Mouse (Mus musculus) cerebral cortex, adult 2 months (tissue): ENCODE data around the gene Zfyve9.

Experiments used
- whole genome bisulfite sequencing: fragments of 180-500 bp; shearing (Covaris S2); methylation state at CpG from one replicate; pipeline ENCODE4 v1.1.7; 2018; 5-methylcytosine and 5-hydroxymethylcytosine counted together

Zfyve9 gene

DNA sequence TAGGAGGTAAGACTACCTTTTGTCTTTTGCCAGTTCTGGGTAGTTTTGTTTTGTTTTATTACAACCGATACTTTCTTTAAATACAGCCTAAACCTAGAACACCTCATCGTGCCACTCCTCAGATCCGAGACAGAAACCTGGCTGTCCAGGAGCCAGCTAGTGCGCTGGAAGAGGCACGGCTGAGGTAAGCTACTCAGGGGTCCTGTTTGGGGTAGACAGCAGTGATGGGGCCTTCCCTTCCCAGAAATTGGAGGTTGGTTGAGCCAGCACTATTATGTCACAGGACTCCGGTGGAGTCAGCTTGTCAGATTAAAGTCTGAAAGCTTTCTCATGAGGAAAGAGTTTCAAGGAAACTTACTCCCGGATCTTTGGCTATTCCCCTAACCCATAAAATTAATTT, 178.7 kb downstream of the Zfyve9 start:
- 96% methylated on average over 7 of the region's 7 CpGs for WGBS

DNA sequence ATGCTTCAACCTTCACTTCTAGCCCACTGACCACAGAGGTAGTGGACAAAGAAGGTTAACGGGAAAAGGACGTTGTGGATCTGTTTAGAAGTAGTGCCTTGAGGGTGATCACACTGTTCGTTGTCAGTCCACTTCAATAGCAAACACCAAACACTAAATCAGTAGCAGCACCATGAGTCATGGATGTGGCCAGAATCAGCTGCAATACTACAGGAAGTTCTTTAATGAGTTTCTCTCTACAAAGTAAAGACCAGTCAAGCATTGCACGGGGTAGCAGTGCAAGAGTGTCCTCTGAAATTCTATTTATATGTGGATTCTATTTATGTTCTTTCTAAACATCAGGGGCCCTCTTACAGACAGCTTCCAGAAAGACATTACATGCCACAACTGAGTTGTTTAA, 182.3 kb downstream of the Zfyve9 start:
- 74% methylated on average over 4 of the region's 4 CpGs for WGBS

DNA sequence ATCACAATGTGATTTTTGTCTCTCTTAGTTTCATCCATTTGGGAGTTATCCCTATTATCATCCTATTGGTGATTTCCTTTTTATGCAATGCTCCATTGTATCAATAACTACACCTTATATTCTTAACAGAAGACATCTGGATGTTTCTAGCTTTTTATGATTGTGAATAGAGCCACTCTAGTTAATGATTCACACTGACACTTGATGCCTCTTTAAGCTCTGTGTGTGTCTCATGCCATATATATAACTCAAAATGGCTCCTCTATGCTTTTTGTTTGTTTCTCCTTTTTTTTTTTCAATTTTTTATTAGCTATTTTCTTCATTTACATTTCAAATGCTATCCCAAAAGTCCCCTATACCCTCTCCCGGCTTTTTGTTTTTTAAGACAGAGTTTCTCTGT, 184.8 kb downstream of the Zfyve9 start:
- WGBS, result 95% methylated on average over 1 of the region's 1 CpGs

DNA sequence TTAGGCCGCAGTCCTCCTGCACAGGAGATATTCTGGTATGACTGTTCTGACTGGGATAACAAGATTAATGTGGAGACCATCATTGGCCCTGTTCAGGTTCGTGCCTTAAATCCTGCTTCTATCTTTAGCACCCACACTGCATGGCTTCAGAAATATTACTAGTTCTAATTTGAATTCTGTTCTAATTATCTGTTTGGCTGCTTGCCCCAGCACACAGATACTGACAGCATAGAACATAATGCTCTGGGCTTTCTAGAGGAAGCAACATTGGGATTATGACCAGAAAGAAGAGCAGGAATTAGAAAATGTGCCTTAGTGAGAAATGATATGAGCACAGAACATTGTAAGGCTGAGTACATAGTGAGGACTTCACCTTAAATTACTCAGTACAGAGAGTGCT, 187.2 kb downstream of the Zfyve9 start:
- WGBS, result 82% methylated on average over 2 of the region's 2 CpGs
